Mouse (Mus musculus) heart, postnatal 36 days (tissue): ENCODE measurements around the gene Ankrd13b. TPM values are rescaled to one million over a fixed set of nuclear protein-coding genes. Genes with fewer than 3 reads are reported as not detected.

Experiments used
- DNase-seq, 2 experiments: peaks; one replicate each; pipeline ENCODE4 v3.0.0; 2021 to 2022
- intact Hi-C: fragments of 180-260 bp; cut with DNase I; formaldehyde crosslinking; loops from one replicate; pipeline ENCODE4 v1.15.1; 2025
- total RNA-seq, 2 experiments: library from RNA; stranded (reverse); gene quantifications; 2 replicates each; pipeline ENCODE4 v1.2.3; 2021

The Ankrd13b gene
- total RNA-seq, 2 experiments from 2014 or later = 9.8 to 10.4 TPM

- intact Hi-C loops = loop anchor here (10.0 kb wide), 1 partner anchor 360 kb away; no protein-coding TSS in a partner anchor
- DNase-seq = no peak
Measured at GRCm38 (mm10) chr11:77465111-77465510, 24.4 kb downstream of the Ankrd13b start.

GRCm38 (mm10) chr11:77464684-77465083 is 24.8 kb downstream of the Ankrd13b start:
- peak in 1 of 2 experiments; percentile 21 for DNase-seq
- intact Hi-C loops = loop anchor here (10.0 kb wide), 1 partner anchor 360 kb away; no protein-coding TSS in a partner anchor

DNA sequence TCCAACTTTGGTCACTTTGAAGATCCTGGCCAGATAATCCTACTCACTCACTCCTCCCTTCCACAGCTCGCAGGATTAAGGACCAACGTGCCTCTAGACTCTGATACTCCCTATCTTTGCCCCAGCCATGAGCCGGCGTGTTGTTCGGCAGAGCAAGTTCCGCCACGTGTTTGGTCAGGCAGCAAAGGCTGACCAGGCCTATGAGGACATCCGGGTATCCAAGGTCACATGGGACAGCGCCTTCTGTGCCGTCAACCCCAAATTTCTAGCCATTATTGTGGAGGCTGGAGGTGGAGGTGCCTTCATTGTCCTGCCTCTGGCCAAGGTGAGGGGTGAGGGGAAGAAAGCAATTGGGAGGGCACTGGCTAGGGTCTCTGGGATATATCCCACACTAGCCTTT is 25.7 kb downstream of the Ankrd13b start:
- peak in 1 of 2 experiments; percentile 18 for DNase-seq
- intact Hi-C loops = loop anchor here (10.0 kb wide), 1 partner anchor 359 kb away; no protein-coding TSS in a partner anchor

- intact Hi-C loops = loop anchor here (10.0 kb wide), 1 partner anchor 358 kb away; no protein-coding TSS in a partner anchor
Measured at GRCm38 (mm10) chr11:77463101-77463445, 26.4 kb downstream of the Ankrd13b start.

GRCm38 (mm10) chr11:77462283-77463100 is 27.0 kb downstream of the Ankrd13b start, which contains the start of gene Coro6:
Gene Coro6 (plus strand): TSS chr11:77462411.
- intact Hi-C loops = loop anchor here (10.0 kb wide), 1 partner anchor 358 kb away; no protein-coding TSS in a partner anchor
- DNase-seq = peak; percentile 83 to 89

More at GRCm38 (mm10) chr11:77463101-77463445, 26.4 kb downstream of the Ankrd13b start:
- DNase-seq = no peak

- DNase-seq = no peak
- intact Hi-C loops = loop anchor here (10.0 kb wide), 1 partner anchor 357 kb away; no protein-coding TSS in a partner anchor
Measured at GRCm38 (mm10) chr11:77461856-77462255, 27.6 kb downstream of the Ankrd13b start.

DNA sequence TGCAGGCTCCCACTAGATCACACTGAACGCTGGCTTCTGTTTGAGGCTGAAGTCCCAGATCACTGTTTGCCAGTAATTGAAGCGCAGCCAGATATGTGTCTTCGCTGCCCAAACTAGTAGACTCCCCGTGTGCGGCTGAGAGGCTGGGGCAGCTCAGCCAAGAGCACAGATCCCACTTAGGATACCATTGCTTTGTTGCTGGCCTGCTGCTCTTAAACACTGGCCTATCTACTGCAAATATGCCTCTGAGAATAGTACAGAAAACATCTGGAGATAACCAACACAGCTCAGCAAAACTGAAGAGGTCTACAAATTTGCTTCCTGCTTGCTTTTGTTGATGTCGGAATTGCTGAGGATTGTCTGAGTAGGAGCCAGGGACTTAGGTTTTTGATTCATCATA is 32.6 kb downstream of the Ankrd13b start:
- intact Hi-C loops = no loop called here
- DNase-seq = peak; percentile 45 to 63

DNA sequence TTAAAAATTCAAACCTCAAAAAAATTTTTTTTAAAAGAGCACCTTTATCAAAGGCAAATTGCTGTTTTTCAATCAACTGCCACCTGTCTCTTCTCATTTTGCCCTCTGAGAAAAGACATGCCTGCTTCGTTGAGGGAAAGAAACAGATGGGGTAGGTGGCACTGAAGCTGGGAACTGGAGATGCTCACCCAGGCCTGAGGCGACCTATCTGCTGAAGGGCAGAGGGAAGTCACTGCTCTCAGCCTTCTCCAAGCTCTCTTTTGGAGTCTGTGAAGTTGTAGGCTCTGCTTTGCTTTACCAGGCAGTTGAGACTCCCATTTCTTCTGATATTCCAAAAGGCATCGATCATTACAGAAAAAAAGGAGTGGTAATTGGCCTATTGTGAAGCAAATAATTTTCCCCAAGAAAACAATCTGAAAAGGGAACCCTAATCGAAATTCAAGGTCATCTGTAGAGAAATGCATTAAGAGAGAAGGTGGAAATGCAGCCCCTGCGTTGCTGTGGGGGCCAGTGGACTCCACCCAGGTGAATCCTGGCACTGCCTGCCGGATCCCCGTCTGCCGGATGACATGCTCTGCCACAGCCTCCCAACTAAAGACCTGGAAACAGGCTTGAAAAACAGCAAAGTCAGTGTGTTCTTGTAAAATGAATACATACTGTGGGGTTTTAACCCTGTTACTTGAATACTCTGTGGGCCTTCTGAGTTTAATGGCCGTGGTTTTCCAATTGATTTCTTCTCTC is 33.5 kb downstream of the Ankrd13b start:
- intact Hi-C loops = no loop called here
- DNase-seq = peak in 1 of 2 experiments; percentile 14

DNA sequence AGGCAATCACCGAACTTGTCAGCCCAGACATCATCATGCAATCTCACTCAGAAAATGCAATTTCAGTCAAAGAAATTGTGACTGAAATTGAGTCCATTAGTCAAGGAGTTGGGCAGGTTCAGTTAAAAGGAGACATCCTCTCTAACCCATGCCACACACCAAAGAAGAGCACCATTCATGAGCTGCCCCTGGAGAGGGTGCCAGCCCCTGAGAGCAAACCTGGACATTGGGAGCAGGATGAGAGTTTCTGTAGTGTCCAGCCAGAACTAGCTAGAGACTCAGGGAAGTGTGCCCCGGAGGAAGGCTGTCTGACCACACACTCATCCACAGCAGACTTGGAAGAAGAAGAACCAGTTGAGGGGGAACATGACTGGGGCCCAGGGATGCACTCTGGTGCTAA is 36.1 kb downstream of the Ankrd13b start:
- intact Hi-C loops = no loop called here
- no peak for DNase-seq

DNA sequence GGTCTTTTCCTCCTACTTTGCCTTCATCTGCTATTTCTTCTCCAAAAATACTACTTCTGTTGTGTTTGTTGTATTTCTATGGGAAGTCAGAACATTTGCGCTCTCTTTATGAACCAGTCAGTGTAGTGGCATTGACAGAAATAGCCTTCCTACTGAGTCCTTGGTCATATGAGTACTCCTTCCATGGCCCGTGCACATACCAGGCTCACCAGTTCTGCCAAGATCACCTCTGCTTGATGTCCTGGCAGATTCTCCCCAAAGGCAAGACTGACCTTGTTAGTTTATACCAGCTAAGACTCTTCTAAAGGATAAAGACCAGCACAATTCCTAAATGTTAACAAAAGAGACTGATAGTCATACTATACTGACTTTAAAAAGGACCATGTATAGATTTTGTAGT is 37.8 kb downstream of the Ankrd13b start:
- peak in 1 of 2 experiments; percentile 8 for DNase-seq
- intact Hi-C loops = no loop called here

- intact Hi-C loops = loop anchor here (5.0 kb wide), 1 partner anchor 232 kb away; the partner anchor contains the start of gene Ssh2
- peak in 1 of 2 experiments; percentile 16 for DNase-seq
Measured at GRCm38 (mm10) chr11:77449224-77449623, 40.3 kb downstream of the Ankrd13b start.

DNA sequence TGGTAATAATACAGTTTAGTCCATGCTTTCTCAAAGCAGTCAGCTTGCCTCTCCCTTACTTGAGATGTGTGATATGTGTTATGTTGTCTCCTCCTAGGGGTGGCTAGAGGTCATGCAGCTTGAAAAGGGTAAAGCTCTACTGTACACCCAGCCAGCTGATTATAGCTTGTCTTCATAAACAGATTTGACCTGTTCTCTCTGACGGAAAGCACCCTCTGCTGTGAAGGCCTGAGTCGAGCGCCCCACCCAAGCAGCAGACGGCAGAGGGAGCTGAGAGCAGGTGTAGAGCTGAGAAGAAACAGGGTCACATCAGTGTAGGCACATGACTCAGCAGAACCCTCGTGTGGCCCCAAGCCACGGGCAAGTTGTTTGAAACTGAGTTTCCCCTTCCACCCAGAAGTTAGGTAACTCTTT is 42.8 kb downstream of the Ankrd13b start:
- intact Hi-C loops = loop anchor here (1.0 to 5.0 kb wide), 2 partner anchors 129 to 229 kb away; partner anchors contain the start of gene Ssh2
- peak; percentile 51 to 75 for DNase-seq

- DNase-seq = peak; percentile 62 to 68
- intact Hi-C loops = loop anchor here (5.0 kb wide), 2 partner anchors 78 to 228 kb away; partner anchors contain the start of gene Ssh2
Measured at GRCm38 (mm10) chr11:77444939-77445338, 44.5 kb downstream of the Ankrd13b start.

DNA sequence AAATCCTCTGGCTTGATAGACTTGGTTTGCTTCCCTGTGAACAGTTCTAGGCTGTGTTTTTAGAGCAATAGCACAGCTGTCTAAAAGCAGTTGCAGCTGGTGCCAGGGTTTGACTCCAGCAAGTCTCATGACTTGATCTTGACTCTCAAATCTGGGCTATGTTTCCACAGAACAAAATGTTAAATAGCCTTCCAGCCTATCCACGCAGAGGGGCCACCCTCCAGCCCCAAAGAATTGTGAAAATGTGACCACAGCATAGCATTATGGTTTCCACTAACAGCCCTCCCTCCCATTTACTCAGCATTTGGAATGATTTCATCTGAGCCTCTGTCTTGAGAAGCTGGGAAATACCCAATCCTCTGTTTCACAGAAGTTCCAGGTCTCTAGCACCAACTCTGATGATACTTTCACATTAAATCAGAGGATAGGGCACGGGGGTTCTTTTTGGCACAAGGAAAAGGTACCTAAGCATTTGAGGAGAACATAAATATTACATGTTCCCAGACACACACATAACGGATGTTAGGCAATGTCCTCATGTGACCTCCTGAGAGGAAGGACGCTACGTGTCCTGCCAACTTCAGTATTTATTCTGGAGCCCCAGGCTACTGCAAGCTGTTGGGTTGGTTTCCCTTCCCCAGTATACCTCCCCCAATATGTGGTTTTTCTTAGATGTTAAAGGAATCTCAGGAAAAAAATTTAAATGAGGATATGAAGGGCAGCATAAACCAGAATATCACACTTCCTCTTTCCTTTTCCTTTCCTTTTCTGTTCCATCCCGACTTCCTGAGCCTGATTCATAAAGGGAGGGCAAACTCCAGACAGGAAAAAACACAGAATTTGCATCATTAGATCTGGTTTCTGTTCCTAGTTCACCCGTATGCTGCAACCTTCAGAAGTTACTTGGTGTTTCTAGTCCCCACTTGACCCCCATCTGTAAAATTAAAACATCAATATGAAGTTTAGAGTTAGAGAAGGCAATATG is 47.0 kb downstream of the Ankrd13b start:
- DNase-seq = peak; percentile 68 to 77
- intact Hi-C loops = loop anchor here (1.0 to 5.0 kb wide), 2 partner anchors 34 to 75 kb away; no protein-coding TSS in a partner anchor

DNA sequence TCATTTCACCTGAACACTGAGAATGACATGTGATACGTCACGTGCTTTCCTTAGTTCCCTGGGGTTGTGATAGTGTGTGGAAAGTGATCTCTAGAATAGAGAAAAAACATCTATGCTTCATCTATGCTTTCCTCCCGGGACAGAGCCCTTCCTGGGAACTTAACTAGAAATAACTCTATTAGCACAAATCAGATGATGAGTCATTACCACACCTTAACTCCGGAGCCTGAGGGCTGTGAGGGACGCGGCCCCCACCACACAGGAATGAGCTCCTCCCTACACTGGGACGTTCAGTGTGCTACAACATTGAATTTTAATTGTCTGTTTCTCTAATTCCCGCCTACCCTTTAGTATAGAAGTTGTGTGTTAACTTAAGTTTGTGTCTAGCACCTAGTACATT is 48.5 kb downstream of the Ankrd13b start:
- no peak for DNase-seq
- intact Hi-C loops = loop anchor here (2.0 to 5.0 kb wide), 2 partner anchors 74 to 92 kb away; no protein-coding TSS in a partner anchor

GRCm38 (mm10) chr11:77440081-77440480 is 49.4 kb downstream of the Ankrd13b start:
- intact Hi-C loops = loop anchor here (2.0 to 5.0 kb wide), 2 partner anchors 73 to 91 kb away; no protein-coding TSS in a partner anchor
- DNase-seq = peak in 1 of 2 experiments; percentile 36

DNA sequence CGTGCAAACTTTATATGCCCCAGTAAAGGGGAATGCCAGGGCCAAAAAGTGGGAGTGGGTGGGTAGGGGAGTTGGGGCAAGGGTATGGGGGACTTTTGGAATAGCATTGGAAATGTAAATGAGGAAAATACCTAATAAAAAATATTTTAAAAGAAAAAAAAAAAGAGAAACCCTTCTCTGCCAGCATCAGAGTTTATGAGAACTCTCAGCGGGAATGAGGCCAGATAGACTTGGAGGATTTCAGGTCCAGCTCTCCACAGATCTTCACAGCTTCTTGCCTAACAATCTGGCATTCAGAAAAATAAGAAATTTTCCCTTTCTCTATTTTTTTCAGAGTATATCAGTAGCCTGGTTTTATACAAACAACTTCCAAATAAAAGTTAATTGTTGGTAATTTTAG is 52.5 kb downstream of the Ankrd13b start:
- DNase-seq = no peak
- intact Hi-C loops = no loop called here

DNA sequence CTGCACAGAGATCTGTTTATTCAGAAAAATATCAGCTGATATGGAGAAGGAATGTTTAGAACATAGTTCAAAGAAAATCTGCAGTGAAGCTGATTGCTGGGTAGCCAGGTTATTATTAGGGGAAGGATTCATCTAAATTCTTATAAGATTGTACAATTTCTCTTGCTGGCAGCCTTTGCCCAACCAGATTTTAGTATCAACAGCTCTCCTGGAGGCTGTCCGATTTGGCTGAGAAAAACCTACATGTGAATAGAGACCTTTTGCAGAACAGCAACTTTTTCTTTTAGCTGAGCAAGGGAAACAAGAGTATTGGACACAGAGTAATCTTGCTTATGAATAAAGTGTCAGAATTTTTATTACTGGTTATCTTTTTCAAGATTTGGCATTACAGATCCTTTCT is 61.0 kb downstream of the Ankrd13b start:
- DNase-seq = no peak
- intact Hi-C loops = no loop called here

GRCm38 (mm10) chr11:77423175-77423859 is 66.2 kb downstream of the Ankrd13b start:
- no peak for DNase-seq
- intact Hi-C loops = loop anchor here (5.0 kb wide), 1 partner anchor 76 kb away; no protein-coding TSS in a partner anchor
